Mouse (Mus musculus): Measurements from ENCODE around the gene Hist1h2ac. TPM values are rescaled to one million over a fixed set of nuclear protein-coding genes. Genes with fewer than 3 reads are reported as not detected.
"Not testable (repeated sequence)": the region's sequence is repeated elsewhere in the genome, so short reads cannot be mapped to it uniquely, and the experiment has no call there.

The Hist1h2ac gene
- polyA plus RNA-seq, 1 experiment from 2014 or later: 0.30 TPM

GRCm38 (mm10) chr13:23702801-23703200 is 19.1 kb upstream of the Hist1h2ac start:
- not testable (repeated sequence) for H3K36me3 ChIP-seq (ENCODE audit: control insufficient read depth, insufficient read depth, low read length); H3K4me2 ChIP-seq (ENCODE audit: low read length); H3K27ac ChIP-seq (ENCODE audit: low read depth, low read length); H3K9ac ChIP-seq (ENCODE audit: low read depth, low read length); ATAC-seq; H3K4me3 ChIP-seq (ENCODE audit: low read length); H3K9me3 ChIP-seq (ENCODE audit: control insufficient read depth, low read length); H3K27me3 ChIP-seq (replicated peaks; ENCODE audit: control insufficient read depth, insufficient read depth, low read length); H3K4me1 ChIP-seq (ENCODE audit: control insufficient read depth, insufficient read depth, low read depth, low read length)
- WGBS: 89% methylated on average over 2 of the region's 2 CpGs

GRCm38 (mm10) chr13:23702220-23702619 is 18.5 kb upstream of the Hist1h2ac start:
- Histone ChIP-seq H3K4me1 (ENCODE audit: control insufficient read depth, insufficient read depth, low read depth, low read length) (peaks cover 8% of the 10 kb centered on the region), H3K27ac (ENCODE audit: low read depth, low read length) (no peak overlapping the region), H3K36me3 (ENCODE audit: control insufficient read depth, insufficient read depth, low read length) (no peaks in the 10 kb centered on the region), H3K4me2 (ENCODE audit: low read length) (no peak overlapping the region), H3K27me3 (replicated peaks; ENCODE audit: control insufficient read depth, insufficient read depth, low read length) (no peaks in the 10 kb centered on the region), H3K9ac (ENCODE audit: low read depth, low read length) (no peak overlapping the region), H3K9me3 (ENCODE audit: control insufficient read depth, low read length) (no peaks in the 10 kb centered on the region), H3K4me3 (ENCODE audit: low read length) (no peak overlapping the region)
- no peak for ATAC-seq
- 92% methylated on average over 4 of the region's 4 CpGs for WGBS

- Histone ChIP-seq H3K4me2 (ENCODE audit: low read length) (no peak overlapping the region), H3K27me3 (replicated peaks; ENCODE audit: control insufficient read depth, insufficient read depth, low read length) (no peaks in the 10 kb centered on the region), H3K4me1 (ENCODE audit: control insufficient read depth, insufficient read depth, low read depth, low read length) (peaks cover 8% of the 10 kb centered on the region), H3K9me3 (ENCODE audit: control insufficient read depth, low read length) (no peaks in the 10 kb centered on the region), H3K36me3 (ENCODE audit: control insufficient read depth, insufficient read depth, low read length) (no peaks in the 10 kb centered on the region), H3K27ac (ENCODE audit: low read depth, low read length) (no peak overlapping the region), H3K9ac (ENCODE audit: low read depth, low read length) (no peak overlapping the region), H3K4me3 (ENCODE audit: low read length) (no peak overlapping the region)
- 0 out of 2 replicates have a peak, but pooled peaks have one; percentile 26 for ATAC-seq
- WGBS: 29% methylated on average over 8 of the region's 8 CpGs
Measured at GRCm38 (mm10) chr13:23700786-23701520, 17.2 kb upstream of the Hist1h2ac start.

GRCm38 (mm10) chr13:23699767-23700166 is 16.0 kb upstream of the Hist1h2ac start:
- H3K9ac ChIP-seq (ENCODE audit: low read depth, low read length): no peak overlapping the region
- H3K9me3 ChIP-seq (ENCODE audit: control insufficient read depth, low read length): no peaks in the 10 kb centered on the region
- H3K36me3 ChIP-seq (ENCODE audit: control insufficient read depth, insufficient read depth, low read length): no peaks in the 10 kb centered on the region
- H3K27me3 ChIP-seq (replicated peaks; ENCODE audit: control insufficient read depth, insufficient read depth, low read length): no peaks in the 10 kb centered on the region
- peaks cover 8% of the 10 kb centered on the region for H3K4me1 ChIP-seq (ENCODE audit: control insufficient read depth, insufficient read depth, low read depth, low read length)
- H3K27ac ChIP-seq (ENCODE audit: low read depth, low read length): no peak overlapping the region
- ATAC-seq: no peak
- WGBS: 73% methylated on average over 3 of the region's 3 CpGs
- H3K4me2 ChIP-seq (ENCODE audit: low read length): no peak overlapping the region
- H3K4me3 ChIP-seq (ENCODE audit: low read length): no peak overlapping the region

- Histone ChIP-seq H3K4me1 (ENCODE audit: control insufficient read depth, insufficient read depth, low read depth, low read length) (peaks cover 8% of the 10 kb centered on the region), H3K27ac (ENCODE audit: low read depth, low read length) (0 out of 2 replicates have a peak overlapping the region, but pooled peaks have one; percentile 13), H3K9ac (ENCODE audit: low read depth, low read length) (no peak overlapping the region), H3K9me3 (ENCODE audit: control insufficient read depth, low read length) (no peaks in the 10 kb centered on the region), H3K4me3 (ENCODE audit: low read length) (no peak overlapping the region), H3K4me2 (ENCODE audit: low read length) (peak overlapping the region; percentile 81), H3K36me3 (ENCODE audit: control insufficient read depth, insufficient read depth, low read length) (no peaks in the 10 kb centered on the region), H3K27me3 (replicated peaks; ENCODE audit: control insufficient read depth, insufficient read depth, low read length) (no peaks in the 10 kb centered on the region)
- no peak for ATAC-seq
- WGBS: 72% methylated on average over 6 of the region's 6 CpGs
Measured at GRCm38 (mm10) chr13:23698996-23699395, 15.2 kb upstream of the Hist1h2ac start.

GRCm38 (mm10) chr13:23698300-23698693 is 14.5 kb upstream of the Hist1h2ac start, which contains the start of gene Hist1h4c:
Gene Hist1h4c (minus strand): TSS chr13:23698454.
- Histone ChIP-seq H3K4me2 (ENCODE audit: low read length) (peak within 1 kb of the TSS; percentile 81), H3K27ac (ENCODE audit: low read depth, low read length) (peak within 1 kb of the TSS; percentile 82), H3K9ac (ENCODE audit: low read depth, low read length) (peak within 1 kb of the TSS; percentile 64), H3K36me3 (ENCODE audit: control insufficient read depth, insufficient read depth, low read length) (no peaks in the 10 kb centered on the region), H3K9me3 (ENCODE audit: control insufficient read depth, low read length) (no peaks in the 10 kb centered on the region), H3K4me3 (ENCODE audit: low read length) (peak within 1 kb of the TSS; percentile 49), H3K27me3 (replicated peaks; ENCODE audit: control insufficient read depth, insufficient read depth, low read length) (no peaks in the 10 kb centered on the region), H3K4me1 (ENCODE audit: control insufficient read depth, insufficient read depth, low read depth, low read length) (peaks cover 8% of the 10 kb centered on the region)
- under 1% methylated on average over 17 of the region's 22 CpGs for WGBS
- ATAC-seq: peak; percentile 98

GRCm38 (mm10) chr13:23697491-23698299 is 13.9 kb upstream of the Hist1h2ac start:
- Histone ChIP-seq H3K36me3 (ENCODE audit: control insufficient read depth, insufficient read depth, low read length) (no peaks in the 10 kb centered on the region), H3K9me3 (ENCODE audit: control insufficient read depth, low read length) (no peaks in the 10 kb centered on the region), H3K27ac (ENCODE audit: low read depth, low read length) (peak overlapping the region; percentile 82), H3K27me3 (replicated peaks; ENCODE audit: control insufficient read depth, insufficient read depth, low read length) (no peaks in the 10 kb centered on the region), H3K4me1 (ENCODE audit: control insufficient read depth, insufficient read depth, low read depth, low read length) (peaks cover 8% of the 10 kb centered on the region), H3K4me3 (ENCODE audit: low read length) (peak overlapping the region; percentile 49), H3K9ac (ENCODE audit: low read depth, low read length) (peak overlapping the region; percentile 64), H3K4me2 (ENCODE audit: low read length) (peak overlapping the region; percentile 81)
- ATAC-seq: peak; percentile 85; the same call in 1 of the 2 replicates
- WGBS: under 1% methylated on average over 21 of the region's 32 CpGs

- no peaks in the 10 kb centered on the region for H3K36me3 ChIP-seq (ENCODE audit: control insufficient read depth, insufficient read depth, low read length)
- no peak overlapping the region for H3K27ac ChIP-seq (ENCODE audit: low read depth, low read length)
- H3K9ac ChIP-seq (ENCODE audit: low read depth, low read length): no peak overlapping the region
- no peak overlapping the region for H3K4me2 ChIP-seq (ENCODE audit: low read length)
- no peaks in the 10 kb centered on the region for H3K27me3 ChIP-seq (replicated peaks; ENCODE audit: control insufficient read depth, insufficient read depth, low read length)
- H3K4me3 ChIP-seq (ENCODE audit: low read length): no peak overlapping the region
- peaks cover 8% of the 10 kb centered on the region for H3K4me1 ChIP-seq (ENCODE audit: control insufficient read depth, insufficient read depth, low read depth, low read length)
- no peak for ATAC-seq
- no peaks in the 10 kb centered on the region for H3K9me3 ChIP-seq (ENCODE audit: control insufficient read depth, low read length)
- WGBS: 61% methylated on average over 15 of the region's 15 CpGs
Measured at GRCm38 (mm10) chr13:23696061-23696474, 12.3 kb upstream of the Hist1h2ac start.

- no peaks in the 10 kb centered on the region for H3K27me3 ChIP-seq (replicated peaks; ENCODE audit: control insufficient read depth, insufficient read depth, low read length)
- ATAC-seq: no peak
- 47% methylated on average over 13 of the region's 13 CpGs for WGBS
- no peaks in the 10 kb centered on the region for H3K36me3 ChIP-seq (ENCODE audit: control insufficient read depth, insufficient read depth, low read length)
- peaks cover 8% of the 10 kb centered on the region for H3K4me1 ChIP-seq (ENCODE audit: control insufficient read depth, insufficient read depth, low read depth, low read length)
- H3K4me2 ChIP-seq (ENCODE audit: low read length): no peak within 1 kb of the TSS
- H3K4me3 ChIP-seq (ENCODE audit: low read length): no peak within 1 kb of the TSS
- H3K9me3 ChIP-seq (ENCODE audit: control insufficient read depth, low read length): no peaks in the 10 kb centered on the region
- no peak within 1 kb of the TSS for H3K27ac ChIP-seq (ENCODE audit: low read depth, low read length)
- H3K9ac ChIP-seq (ENCODE audit: low read depth, low read length): no peak within 1 kb of the TSS
Measured at GRCm38 (mm10) chr13:23695514-23695913, 11.8 kb upstream of the Hist1h2ac start, which contains the start of gene Hist1h1t. Gene Hist1h1t (plus strand): TSS chr13:23695814.
